Mouse (Mus musculus) B cell, adult 2 months (primary cell): Measurements from ENCODE around the gene Hecw2.

ENCODE experiments used
- DNase-seq, 2 experiments: peaks; one replicate each; pipeline ENCODE4 v3.0.0; 2022

The Hecw2 gene

DNA sequence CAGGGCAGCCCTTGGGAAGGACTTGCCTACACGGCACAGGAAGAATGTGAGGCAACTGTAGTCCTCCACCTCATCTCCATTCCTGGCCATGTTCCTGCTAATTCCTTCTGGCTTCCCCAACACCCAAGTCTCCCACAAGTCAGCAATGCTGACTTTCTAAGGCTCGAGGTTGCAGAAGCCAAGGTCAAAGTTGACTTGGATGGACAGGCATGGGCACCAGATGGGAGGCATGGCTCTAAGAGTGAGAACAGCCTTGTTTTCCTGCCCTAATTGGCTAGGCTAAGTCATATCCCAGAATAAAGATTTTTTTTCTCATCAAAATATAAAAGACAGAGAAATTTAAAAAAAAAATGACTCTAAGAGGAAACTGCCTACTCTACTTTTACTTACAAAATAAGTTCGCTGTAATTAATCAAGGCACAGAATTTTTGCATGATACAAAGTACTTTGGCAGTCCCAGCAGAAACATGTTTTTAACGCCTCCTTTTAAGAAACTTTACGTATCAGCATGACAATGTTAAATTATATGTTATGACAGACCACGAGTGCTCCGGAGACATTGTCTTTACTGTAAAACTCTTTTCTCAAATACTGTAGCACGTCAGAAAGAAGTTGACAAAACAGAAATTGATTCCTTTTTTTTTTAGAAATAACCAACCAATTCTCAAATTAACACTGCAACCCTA, 83.9 kb downstream of the Hecw2 start:
- DNase-seq: no peak

DNA sequence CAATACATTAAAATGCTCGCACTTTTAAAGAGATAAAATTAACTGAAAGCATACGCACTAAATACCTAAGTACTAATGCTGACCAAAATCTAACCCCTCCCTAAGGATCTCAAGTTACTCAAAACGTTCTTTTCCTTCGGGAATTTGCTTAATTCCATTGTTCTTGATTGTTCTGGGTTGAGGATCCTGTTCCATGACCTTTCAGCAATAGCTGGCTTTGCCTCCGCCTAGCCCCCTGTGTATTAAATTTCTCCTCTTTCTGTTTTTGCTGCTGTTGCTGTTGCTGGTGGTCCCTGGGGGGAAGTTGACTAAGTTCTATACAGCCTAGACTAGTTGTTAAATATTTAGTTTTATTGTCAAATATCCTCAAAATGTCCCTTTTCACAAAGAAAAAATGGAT, 85.7 kb downstream of the Hecw2 start:
- DNase-seq: no peak

DNA sequence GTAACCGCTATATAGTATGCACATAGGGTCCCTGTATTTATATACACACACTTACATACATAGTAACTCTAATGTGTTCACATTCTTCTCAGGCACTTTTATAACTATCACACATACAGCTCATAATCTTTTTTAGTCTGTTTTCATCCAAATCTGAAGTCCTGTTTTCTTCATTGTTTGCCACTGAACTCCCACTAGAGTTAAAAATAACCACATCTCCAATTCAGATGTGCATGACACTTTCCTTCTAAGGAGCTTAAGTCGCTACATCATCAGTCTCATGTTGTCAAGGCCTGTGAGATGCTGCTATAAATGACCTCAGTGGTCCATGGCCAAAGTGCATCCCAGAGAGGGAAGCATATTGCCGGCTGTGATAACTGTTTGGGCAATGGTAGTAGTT, 88.2 kb downstream of the Hecw2 start:
- DNase-seq: no peak

DNA sequence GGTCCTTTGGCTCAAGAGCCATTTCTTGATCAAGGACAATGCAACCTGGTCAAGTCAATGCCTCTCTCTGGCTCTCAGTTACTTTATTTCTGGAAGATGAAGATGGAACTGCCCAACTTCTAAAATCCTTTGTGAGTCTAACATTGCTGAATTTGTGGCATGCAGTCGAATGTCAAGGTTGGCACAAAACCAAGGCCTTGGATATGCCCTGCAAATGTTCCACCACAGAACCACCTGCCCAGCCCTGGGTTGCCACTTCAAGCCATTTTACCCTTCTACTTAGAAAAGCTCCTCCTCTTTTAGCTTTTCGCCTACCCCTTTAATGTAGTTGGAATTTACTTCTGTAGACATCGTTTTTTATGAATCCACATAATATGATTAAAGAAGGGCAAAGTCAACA, 115.3 kb downstream of the Hecw2 start:
- DNase-seq: no peak

DNA sequence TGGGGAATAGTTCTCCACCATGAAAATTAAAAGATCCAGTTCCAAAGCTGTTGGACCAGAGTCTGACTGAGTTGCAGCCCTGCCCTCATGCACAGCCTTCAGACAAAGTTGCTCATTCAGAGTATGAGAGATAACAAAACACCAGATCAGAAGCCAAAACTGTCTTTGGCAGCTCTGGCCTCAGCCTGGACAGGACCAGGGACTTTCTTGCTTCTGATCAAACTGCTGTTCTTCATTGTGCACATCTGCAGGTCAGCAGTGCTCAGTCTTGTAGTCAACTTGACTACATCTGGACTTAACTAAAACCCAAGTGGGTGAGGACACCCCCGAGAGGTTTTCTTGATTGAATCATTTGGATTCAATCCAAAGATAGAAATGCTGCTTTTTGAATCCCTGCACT, 120.5 kb downstream of the Hecw2 start:
- DNase-seq: no peak

DNA sequence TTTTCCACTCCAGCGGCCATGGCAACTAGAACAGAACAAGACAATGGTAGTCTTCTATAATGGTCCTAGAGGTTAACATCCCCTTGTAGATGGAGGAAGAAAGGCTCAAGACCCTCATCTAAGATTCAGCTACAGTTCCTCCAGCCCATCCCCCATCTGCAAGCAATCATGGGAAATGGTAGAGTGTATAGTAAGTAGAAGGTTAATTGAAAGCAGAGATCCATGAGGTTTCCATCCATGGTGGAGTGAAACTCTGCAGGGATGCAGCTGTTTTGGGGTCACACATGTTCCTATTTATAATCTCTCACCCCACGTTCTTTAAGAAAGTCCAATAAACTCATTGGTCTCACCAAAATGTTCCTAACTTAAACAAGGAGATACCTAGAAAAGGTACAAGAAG, 124.8 kb downstream of the Hecw2 start:
- DNase-seq: no peak

DNA sequence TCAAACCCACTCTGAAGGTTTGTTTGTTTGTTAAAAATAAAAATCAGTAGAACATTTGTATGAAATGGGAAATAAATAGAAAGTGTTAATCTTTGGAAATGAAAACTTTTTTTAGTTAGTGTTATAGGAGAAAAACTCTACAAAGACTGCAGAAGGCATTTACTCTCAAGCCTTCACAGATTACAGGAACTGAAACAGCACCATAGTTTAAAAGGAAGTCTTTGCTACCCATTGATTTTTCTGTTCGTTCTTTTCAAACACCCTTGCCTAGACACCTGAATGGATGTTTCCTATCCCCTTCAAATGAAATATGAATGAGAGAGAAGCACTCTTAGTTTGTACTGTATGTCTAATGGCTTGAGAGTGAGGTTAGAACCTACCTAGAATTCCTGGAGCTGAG, 126.7 kb downstream of the Hecw2 start:
- DNase-seq: no peak

DNA sequence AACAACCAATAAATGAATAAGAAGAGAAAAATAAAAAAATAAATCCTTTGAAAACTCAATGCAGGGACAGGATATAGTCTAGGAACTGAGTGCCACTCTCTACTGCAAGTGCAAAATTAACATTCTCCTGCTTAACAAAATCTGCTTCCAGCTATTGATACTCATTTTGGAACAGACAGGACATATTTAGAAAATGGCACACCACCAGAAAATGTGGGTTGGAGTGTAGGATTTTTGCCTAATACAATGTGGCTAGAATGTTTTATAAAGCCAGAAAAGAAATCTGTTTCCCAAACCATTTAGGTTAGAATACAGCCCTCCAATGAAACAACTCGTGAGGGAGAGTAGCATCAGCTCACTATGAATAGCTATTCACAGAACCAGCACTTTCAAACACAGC, 129.5 kb downstream of the Hecw2 start:
- DNase-seq: no peak

DNA sequence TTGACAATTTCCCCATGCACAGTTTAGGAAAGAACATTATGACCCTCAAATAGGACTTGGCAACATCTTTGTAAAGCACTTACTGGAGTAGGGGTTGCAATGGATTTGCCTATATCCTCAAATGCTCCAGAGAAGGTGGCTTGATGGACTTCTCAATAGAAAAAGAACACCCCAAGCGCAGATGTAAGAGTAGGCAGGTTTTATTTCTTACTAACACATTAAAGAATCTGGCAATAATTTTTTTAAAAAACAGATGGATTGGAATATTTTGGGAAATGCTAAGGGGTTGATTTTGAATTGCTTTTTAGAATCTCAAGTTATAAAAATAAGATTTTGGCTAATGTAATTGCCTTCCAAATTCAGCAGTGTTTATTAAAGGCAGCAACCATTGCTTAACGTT, 133.9 kb downstream of the Hecw2 start:
- no peak for DNase-seq

DNA sequence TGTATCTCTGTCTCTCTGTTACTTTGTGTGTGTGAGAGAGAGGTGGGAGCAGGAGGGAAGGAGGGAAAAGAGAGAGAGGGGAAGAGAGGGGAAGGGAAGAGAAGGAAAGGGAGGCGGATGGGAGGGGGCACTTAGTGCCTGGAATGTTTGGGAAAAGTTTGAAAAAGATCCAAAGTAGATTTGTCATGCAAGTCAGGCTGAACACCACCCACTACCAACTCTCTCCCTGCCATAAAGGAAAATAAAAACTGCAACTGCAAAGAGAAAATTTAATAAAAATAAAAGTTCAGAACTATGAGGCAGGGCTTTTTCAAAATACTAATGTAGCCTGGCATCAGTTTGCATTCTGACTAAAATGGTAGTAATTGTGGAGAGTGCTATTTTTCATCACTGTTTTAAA, 135.2 kb downstream of the Hecw2 start:
- no peak for DNase-seq

DNA sequence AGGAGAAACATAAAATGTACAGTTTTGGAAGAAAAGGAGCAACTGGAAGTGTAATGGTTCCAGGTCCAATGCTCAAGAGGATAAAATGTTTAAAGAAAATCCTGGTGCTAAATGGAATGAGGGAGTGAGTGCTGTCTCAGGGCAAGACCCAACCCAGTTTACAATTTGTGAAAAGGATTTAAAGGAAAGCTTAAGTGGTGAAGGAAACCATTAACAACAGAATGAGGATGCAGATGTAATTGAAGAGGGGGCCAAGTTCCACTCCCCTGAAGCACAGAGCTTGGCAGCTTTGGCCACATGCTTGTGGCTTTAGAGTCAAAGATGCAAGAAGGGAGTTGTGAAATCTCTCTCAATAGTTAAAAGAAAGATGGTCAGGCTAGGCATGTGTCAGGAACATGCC, 142.2 kb downstream of the Hecw2 start:
- DNase-seq: no peak

DNA sequence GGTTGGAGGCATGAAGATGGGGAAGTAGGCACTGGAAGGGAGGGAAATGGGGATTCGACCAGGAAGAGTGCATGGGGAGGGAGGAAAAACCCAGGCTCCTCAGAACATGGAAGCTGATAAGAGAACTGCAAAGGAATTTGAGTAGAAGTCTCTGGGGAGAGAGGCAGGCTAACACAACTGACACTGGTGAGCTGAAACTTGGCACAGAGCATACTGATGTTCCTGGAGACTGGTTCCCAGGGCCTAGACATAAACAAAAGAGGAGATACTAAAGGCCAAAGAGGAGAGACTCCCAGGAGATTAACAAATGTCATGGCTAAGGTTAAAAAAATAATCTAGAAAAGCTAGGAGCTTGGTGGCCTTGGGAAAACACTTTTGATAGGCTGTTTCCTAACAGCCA, 148.0 kb downstream of the Hecw2 start:
- no peak for DNase-seq

DNA sequence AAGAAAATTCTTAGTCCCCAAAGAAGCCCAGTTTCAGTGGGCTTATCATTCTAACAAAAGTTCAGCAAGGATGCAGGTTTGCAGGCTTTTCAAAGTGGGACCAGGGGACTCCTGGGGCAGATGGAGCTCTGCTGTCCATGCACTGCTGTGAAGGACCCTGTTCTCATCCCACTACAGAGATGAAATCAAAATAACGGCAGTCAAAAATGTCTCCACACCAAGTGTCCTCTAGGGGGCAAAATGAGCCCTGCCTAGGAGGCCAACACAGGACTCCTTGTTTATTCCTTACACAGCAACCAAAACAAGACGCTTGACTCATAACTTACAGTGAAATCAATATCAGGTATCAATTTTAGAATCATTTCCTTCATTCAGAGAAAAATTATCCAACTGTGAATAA, 155.9 kb downstream of the Hecw2 start:
- peak; percentile 3 to 6 for DNase-seq

DNA sequence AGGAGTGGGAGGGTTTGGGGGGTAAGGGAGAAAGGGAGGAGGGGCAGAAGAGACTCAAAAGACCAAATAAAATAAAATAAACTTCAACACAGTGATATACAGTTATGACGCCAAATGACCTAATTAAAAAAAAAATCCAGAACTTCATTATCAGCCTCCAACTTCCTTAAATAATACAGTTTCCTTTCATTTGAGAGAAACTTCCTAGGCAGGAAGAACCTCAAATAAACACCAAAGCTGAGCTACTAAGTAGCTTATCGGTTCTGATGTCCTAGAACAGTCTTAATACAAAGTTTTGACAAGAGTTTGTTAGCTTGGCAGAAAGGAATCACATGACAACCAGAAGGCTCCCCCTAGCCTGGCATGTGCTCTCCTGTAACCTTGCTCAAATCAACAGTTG, 177.3 kb downstream of the Hecw2 start:
- DNase-seq: no peak

DNA sequence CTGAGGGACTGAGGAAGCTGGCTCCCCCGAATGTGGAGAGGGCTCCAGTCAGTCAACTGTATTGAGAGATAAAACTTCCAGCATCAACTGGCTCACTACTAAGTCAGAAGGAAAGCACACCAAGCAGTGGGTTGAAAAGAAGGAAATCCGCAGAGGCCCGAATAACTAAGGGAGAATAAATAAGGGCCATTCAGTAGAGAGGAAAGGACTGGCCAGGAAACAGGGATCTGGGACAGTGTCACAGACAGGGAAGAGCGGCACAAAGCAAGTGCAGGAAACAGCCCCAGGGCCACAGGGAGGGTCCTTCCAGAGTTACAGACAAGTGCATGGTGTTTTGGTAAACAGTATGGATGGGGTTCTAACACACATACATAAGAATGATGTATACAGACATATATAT, 179.2 kb downstream of the Hecw2 start:
- no peak for DNase-seq

DNA sequence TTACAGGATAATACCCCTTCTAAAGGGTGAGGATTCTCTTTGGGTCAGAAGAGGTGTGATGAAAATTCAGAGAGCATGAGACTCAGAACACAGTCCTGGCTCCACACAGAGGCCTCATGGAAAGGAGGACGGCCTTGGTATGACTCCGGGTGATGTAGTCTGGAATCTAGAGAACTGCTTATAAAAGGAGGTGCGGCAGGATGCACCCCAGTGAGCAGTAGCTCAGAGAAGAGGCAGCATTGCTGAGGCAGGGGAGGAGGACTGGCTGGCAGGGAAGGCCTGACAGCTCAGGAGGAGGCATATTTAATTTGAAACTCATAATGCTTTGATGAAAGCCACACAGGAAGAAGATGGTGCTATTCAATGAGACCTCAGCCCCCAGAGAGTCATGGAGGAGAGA, 182.6 kb downstream of the Hecw2 start:
- no peak for DNase-seq

DNA sequence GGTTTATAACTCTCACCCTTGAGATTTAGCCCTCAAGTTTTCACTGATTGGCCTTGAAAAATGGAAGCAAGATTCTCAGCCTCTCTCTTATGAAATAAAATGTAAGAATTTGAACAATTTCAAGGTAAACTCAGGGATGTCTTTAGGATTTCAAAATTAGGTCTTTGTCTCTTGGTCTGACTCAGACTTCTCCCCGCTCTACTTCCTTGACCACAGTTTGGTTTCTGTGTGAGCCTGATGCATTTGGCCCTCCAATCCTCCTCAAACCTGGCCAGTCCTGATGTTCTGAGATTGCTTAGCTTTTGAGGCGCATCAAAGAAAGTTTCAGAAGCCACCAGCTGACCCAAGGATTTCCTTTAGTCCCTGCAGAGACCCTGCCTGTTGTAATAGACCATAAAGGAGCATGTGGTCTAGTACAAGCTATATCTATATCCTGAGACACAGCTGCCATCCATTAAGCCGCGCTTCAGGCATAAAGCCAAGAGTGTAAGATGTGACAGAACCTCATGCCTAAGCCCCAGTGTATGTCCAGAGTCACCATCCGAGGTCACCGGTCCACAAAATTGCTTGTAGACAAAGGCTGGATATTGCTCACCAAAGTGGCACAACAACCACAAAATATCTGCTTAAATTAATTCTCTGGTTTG, 185.4 kb downstream of the Hecw2 start:
- DNase-seq: no peak

DNA sequence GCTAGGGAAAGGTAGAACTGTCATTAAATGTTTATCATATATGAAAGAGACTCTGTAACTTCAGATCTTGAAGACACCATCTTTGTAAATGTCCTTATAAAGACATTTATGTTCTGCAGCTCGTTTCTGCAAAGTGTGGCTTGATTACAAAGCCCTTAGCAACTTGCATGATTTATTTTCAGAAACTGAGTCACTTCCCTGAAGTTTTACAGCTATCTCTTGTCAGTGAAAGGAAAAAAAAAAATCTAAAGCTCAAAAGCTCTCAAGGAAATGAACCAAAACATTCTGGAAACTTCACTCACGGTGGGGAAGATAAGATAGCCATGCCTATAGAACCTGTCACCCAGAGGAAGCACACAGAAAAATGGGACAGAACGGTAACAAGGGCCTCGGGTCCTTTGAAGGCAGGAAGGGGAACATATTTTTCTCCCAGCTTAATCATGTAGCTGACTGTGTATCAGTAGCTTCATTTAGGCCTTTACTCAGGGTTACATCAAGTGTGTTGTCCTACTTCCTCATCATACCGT, 189.0 kb downstream of the Hecw2 start:
- no peak for DNase-seq

DNA sequence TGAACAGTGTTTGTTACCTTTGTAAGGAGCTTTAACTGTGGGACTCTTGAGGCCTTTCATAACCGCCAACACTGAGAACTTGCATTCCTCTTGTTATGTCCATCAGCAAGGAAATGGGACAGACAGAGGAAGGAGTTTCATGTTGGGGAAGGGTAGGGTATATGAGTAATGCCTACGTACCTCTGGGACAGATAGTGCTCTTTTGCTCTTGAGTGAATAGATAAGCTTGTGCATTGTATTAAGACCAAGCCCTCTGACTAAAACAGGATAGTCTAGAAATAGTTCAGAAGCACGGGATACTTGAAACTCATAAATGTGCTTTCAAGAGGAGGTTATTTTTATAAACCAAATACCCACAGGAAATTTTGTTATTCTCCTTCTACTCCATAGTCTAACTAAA, 191.7 kb downstream of the Hecw2 start:
- no peak for DNase-seq

DNA sequence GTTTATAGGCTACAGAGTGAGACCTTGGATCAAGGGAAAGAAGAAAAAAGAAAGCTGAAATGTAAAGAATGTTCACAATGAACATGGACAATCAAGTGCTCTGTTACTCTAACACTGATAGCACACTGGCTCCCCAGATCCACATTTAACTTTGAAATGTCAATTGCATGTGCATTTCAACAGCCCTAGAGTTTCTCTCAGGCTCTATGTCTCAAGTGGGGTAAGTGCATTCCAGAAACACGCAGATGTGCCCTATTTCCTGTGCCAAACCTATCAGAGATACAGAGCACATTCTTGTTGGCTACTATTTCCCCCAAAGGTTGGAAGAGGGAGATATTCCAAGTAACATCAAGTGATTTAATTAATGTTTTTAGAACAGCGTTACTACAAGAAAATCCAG, 192.9 kb downstream of the Hecw2 start:
- no peak for DNase-seq

DNA sequence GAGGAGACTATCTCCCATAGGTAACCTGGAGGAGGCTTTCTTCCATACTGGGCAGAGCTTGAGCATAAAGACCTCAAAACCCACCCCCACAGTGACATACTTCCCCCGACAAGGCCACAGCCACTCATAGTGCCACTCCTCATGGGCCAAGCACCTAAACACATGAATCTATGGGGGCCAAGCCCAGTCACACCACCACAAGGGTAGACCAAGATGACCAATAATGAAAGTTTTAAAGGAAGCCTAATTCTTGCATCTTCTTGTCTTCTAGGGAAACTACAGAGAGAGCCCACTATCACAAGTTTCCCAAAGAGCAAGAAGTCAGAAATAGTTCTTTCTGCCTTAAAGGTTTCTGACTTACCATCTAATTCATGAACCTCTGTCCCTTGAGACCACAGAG, 197.7 kb downstream of the Hecw2 start:
- DNase-seq: no peak

DNA sequence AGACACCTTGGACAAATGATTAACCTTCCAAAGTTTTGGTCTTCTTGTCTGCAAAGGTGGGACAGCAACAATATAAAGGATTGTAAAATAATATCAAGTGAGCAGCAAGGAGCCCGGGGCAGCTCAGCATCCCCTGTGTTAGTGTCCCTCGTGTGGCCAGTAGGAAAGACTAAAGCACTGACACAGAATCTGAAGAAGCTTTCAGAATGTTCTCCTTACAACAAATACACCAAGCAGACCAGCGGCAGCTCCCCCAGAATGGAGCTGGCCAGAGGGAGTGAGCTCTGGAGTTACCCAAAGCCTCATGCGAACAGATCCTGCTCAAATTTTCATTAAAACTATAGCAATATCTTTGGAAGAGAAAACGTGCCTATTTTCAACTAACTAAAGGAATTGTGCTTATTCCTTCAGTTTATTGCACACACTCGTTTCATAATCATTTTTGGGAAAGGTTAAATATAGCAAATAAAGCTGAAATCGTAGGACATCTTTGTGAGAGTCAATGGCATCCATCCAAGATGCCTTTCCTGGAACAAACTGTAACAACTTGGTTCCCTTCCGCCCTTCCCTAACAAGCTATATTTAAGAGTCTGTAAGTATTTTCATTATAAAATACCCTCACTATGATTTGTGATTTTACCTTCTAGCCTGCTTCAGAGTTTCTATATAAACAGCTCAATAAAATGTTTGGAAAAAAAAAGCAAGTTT, 208.6 kb downstream of the Hecw2 start:
- DNase-seq: no peak

DNA sequence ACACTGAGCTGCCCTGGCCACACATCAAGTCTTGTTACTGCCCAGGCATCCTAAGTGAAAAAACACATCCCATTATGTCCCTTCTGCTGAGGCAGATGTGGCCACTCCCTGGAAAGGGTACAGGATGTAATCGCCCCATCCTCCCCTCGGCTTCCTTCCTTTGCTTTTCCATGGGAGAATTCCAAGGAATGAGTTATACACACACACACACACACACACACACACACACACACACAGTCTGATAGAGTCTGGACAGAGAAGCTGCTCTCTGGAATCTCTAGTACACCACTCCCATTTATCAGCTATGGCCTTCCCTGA, 216.5 kb downstream of the Hecw2 start:
- DNase-seq: no peak

DNA sequence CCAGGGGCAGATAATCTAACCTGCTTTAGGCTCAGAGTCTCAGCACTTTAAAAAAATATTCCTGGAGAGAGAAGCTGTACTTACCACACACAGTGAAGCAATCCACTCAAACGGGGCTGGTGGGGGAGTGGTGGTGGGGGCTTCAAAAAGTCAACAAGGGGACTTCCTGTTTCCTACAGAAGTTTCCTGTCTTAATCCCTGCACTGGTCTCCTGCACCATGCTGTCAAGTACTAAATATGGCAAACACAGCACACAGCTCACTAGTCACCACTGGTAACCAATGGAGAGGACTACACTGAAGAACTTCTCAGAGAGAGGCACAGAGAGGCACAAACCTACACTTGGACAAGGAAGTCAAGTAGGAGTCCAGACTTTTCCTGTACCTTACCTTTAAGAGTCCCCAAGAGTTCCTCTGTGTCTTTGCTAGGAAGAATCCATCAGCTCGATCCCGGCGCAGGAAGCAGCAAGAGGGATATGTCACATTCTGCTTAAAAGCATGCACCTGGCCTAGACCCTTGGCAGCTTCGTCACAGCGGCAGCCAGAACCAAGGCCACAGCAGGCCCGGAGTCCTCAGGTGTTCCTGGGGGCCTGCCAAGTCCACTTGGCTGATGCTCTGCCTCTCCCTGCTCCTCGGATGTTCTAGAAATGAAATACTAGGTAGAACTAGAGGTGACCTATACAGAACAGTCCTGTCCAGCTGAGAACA, 217.0 kb downstream of the Hecw2 start:
- no peak for DNase-seq
